Mouse (Mus musculus) small intestine, adult 2 months (tissue): ENCODE results near the gene Stx17.

Experiments
- CTCF ChIP-seq: fragments of 200-500 bp; IDR thresholded peaks from 2 replicates; pipeline ENCODE4 v1.5.1; 2012; ENCODE audit warnings: low read depth, mild to moderate bottlenecking, control low read depth, inconsistent platforms, low read length, moderate library complexity, mixed read lengths; ENCODE audit not compliant: insufficient replicate concordance, insufficient read length; ENCODE audit errors: extremely low read depth
- POLR2A ChIP-seq: fragments of 200-500 bp; IDR thresholded peaks from 2 replicates; pipeline ENCODE4 v1.6.1; 2012; ENCODE audit warnings: low read depth, mild to moderate bottlenecking, control low read depth, inconsistent platforms, low read length, moderate library complexity

- no peak for TF ChIP-seq POLR2A
- TF ChIP-seq CTCF = no peak
Observed at GRCm38 (mm10) chr4:48076693-48077471, 47.8 kb upstream of the Stx17 start.
